Mouse (Mus musculus) megakaryocyte, adult 5-6 weeks (primary cell): ENCODE data around the gene Tufm. TPM values are rescaled to one million over a fixed set of nuclear protein-coding genes. Genes with fewer than 3 reads are reported as not detected.
"Not testable (repeated sequence)": the region's sequence is repeated elsewhere in the genome, so short reads cannot be mapped to it uniquely, and the experiment has no call there.

Experiments
- ATAC-seq: 2 replicates; pipeline ENCODE4 v1.8.0; 2016; ENCODE audit warnings: mild to moderate bottlenecking, inconsistent platforms; ENCODE audit not compliant: poor library complexity, severe bottlenecking
- total RNA-seq, 2 experiments: library from RNA; stranded (forward) in 1 of 2; stranded (reverse) in 1 of 2; fragments of 153-499, 151-499 nt in 1 of 2; fragments of 221-1000, 200-1000 nt in 1 of 2; gene quantifications; 2 replicates each; pipeline versions ENCODE4 v1.2.3 to v1.2.4; 2015 to 2017

The Tufm gene
- total RNA-seq, 2 experiments from 2014 or later, result 40.2 to 44.9 TPM

GRCm38 (mm10) chr7:126464836-126465235, 22.3 kb upstream of the Tufm start:
- no peak for ATAC-seq

- ATAC-seq, result no peak
These were observed 21.7 kb upstream of the Tufm start for GRCm38 (mm10) chr7:126465246-126466030.

DNA sequence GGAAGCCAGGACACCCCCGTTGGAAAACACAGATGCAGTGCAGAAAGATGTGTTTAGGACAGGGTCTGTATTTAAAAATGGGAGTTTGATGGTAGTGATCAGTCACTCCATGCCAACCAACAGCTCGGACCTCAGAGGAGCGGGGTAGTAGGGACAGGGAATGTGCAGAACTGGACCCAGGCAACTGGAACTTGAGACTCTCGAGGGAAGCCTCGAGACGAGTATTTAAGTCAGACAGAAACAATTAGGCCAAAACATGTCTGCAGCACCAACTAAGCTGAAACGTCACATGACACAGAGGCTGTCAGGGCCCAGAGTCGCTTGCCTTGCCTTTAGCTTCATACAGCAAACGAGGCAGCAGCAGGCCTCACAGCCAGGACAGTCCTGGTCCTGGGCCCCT, 21.0 kb upstream of the Tufm start:
- ATAC-seq, result no peak

DNA sequence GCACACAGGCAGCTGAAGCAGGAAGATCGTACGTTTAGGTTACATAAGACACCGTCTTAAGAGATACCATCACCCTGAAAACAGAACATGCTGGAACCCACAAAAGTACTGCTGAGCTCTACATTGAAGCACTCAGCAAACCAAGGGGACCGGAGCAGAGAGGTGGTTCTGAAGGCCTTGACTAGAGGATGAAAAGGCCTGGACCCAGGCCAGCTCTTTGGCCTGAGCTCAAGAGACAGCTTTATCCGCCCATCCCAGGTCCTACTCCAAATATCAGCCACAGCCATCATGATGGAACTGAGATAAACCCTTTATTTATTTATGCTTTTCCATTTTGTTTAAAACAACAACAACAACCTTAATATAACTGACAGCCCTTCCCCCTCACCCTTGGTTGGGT, 20.5 kb upstream of the Tufm start:
- ATAC-seq, result no peak

DNA sequence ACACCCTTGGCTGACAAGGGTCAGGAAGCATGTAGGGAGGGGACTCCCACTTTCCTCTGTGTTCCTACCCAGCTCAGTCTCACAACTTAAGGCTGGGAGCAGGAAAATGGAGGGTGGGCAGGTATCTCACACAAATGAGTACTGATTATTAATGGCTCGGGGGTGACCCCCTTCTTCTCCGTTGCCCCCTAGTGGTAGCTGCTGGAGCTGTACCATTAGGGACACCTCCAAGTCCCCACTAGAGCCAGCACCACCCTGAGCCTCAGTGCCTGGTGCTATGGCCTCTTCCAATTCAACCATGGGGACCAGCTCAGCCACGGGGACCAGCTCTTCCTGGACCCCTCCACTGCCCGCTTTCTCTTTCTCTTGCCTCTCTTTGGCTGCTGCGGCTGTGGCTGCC, 19.9 kb upstream of the Tufm start:
- peak; percentile 43 for ATAC-seq

GRCm38 (mm10) chr7:126467834-126468627, 19.1 kb upstream of the Tufm start:
- ATAC-seq, result no peak

GRCm38 (mm10) chr7:126470077-126470476, 17.1 kb upstream of the Tufm start:
- ATAC-seq, result peak; percentile 62

- ATAC-seq, result no peak
These were observed 15.8 kb upstream of the Tufm start for GRCm38 (mm10) chr7:126471361-126471760.

GRCm38 (mm10) chr7:126471853-126472252, 15.3 kb upstream of the Tufm start:
- no peak for ATAC-seq

DNA sequence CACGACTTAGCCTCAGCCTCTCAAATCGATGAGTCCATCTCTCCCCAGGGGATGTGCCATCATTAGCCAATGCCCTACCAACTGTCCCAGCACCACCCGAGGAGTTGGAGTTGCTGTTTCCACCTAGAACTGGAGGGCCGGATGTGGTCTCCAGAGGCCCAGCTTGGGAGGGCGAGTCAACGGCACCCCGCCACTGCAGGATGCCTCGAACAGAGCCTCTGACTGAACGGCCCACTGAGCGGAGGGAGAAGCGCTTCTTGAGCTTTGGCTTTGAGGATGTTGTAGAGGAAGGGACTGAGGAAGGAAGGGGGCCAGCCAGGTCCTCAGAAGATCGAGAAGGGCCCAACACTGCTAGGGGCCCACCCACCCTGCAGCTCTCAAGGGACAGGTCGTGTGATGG, 14.9 kb upstream of the Tufm start:
- peak; percentile 33 for ATAC-seq

GRCm38 (mm10) chr7:126472713-126473112, 14.4 kb upstream of the Tufm start:
- ATAC-seq, result peak; percentile 10; the same call in 1 of the 2 replicates

- no peak for ATAC-seq
These were observed 13.6 kb upstream of the Tufm start for GRCm38 (mm10) chr7:126473470-126474086.

- ATAC-seq, result no peak
These were observed 12.6 kb upstream of the Tufm start for GRCm38 (mm10) chr7:126474486-126474955.

DNA sequence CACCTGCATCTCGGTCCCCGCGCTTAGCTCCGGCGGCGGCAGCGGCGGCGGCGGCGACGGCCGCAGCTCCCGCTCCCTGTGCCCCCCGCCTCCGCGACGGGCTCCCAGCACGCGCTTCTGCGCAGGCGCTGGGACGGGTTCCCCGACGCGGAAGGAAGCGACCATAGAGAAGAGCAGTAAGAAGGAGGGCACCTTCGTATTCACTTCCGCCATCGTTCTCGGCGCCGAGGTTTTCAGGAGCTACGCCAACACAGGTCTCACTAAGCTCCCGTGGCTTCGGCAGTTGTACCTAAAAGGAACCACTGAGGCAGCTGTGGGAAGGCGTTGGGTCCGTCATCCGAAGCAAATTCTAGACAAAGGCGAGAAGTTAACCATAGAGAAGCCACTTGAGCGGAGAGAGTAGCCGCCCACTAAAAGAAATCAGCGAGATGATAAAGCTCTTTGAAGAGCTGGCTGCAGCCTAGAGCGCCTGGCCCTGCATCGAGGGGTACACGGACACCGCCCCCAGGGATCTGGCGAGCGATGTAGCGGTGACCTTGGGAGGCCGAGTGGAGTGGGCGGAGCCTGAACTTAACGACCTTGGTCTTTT, 12.1 kb upstream of the Tufm start, which contains the start of gene Sh2b1:
Gene Sh2b1, minus strand, starts transcription at position 432 of the 589 bp plus-strand sequence.
- ATAC-seq, result peak; percentile 70

GRCm38 (mm10) chr7:126481699-126482098, 5.5 kb upstream of the Tufm start:
- ATAC-seq, result peak; percentile 56; the same call in 1 of the 2 replicates

GRCm38 (mm10) chr7:126482392-126482871, 4.7 kb upstream of the Tufm start:
- ATAC-seq, result peak; percentile 84

DNA sequence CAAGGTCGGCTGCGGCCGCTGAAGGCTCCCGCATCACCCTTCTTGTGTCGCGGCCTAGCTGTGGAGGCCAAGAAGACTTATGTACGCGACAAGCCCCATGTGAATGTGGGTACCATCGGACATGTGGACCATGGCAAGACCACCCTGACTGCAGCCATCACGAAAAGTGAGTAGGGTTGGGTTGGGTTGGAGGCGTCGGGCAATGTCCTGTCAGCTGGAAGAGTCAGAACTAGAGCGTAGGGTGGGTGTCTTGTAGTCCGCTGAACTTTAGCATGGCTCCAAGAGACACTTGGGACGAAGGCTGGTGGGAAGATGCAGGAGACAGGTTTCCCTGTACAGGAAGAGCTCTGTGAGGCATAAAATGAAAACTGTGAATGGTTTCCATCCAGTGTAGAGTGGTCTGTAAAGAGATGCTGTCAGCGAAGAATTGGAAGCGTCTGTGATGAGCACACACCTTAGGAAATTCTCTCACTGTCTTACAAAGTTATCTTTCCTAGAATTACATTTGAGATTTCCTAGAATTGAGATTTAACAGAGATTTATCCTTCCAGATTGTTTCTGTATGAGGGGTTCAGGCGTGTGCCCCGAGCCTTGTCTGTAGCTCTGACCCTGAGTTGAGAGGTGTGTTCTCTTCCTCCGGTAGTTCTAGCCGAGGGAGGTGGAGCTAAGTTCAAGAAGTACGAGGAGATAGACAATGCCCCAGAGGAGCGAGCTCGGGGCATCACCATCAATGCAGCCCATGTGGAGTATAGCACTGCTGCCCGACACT, 640 bp downstream of the Tufm start:
- ATAC-seq, result not testable (repeated sequence)

GRCm38 (mm10) chr7:126491005-126491404, 3.8 kb downstream of the Tufm start:
- ATAC-seq, result no peak

DNA sequence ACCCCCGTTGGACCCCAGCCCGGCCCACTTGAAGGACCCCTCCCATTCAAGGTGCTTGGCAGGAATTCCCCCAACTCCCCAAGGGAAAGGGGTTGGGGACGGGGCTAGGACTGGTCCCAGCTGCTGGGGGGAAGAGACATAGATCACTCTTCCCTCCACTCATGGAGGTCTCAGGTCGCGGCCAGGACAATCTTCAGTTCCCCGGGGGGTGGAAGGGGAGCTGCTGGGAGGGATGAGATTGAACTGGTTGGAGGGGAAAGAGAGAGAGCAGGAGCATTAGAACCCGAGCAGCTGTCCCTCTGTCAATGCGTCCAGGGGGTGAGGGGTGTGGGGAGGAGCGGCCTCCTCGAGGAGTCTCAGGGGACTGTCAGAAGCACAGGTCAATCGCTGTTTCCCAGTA, 4.8 kb downstream of the Tufm start:
- no peak for ATAC-seq

DNA sequence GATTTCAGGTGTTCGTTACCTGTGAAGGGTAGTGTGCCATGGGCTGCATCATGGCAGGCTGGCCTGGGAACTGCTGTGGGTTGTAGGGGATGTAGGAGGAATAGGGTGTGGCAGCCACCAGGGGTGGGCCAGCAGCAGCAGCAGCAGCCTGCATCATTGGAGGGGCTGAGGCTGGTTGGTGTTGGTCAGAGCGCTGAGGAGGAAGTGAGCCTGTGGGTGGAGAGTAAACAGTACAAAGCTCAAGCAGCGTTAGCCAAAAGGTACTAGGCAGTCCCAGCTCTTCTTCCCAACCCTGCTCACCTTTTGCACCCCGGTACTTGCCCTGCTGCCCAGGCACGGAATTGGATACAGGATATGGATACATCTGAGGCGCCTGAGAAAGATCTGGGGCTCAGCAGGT, 7.0 kb downstream of the Tufm start:
- ATAC-seq, result no peak
